Mouse (Mus musculus) heart, postnatal 4 days (tissue): ENCODE measurements around the gene Chst11. TPM values are rescaled to one million over a fixed set of nuclear protein-coding genes. Genes with fewer than 3 reads are reported as not detected.

Experiments
- DNase-seq: peaks from one replicate; pipeline ENCODE4 v3.0.0; 2021
- total RNA-seq, 2 experiments: library from RNA; stranded (reverse); gene quantifications; 2 replicates each; pipeline ENCODE4 v1.2.3; 2021

Gene Chst11
- total RNA-seq, 2 experiments from 2014 or later, result 3.6 to 5.2 TPM

DNA sequence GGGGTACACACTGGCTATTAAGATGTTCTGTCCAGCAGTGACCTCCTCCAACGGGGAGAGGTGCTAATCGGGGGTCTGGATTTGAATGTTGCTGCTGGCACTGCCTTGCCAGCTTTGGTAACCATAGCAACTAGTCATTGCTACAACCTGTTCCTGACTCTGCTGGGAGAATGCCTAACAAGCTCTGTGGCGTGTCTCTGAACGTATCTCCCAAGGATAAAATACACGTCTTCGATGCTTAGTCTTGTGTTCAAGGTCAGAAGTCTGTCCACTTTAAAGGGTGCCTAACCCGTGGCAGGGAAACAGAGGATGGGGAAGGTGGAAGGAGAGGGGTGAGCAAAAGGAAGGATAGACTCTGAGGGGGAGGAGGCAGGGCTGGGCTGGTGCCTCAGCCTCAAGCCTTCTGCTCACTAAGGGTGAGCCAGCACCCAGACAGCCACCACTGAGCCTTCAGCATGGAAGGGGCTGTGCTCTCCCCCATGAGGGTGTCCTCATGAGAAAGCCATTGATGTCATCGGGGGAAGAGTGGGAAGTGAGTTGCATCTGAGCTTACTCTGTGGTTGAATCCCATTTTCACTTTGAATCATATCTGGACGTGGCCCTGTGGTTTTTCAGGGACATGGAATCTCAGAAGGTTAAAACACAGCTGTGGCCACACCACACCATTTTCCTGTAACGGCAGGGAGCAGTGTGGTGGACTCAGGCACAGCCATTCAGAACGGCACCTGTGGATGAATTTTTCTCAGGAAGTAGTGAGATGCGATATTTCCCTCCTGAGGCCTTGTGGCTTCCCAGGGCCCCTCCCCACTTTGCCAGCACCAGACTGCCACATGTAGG is 164.3 kb downstream of the Chst11 start:
- DNase-seq, result no peak

DNA sequence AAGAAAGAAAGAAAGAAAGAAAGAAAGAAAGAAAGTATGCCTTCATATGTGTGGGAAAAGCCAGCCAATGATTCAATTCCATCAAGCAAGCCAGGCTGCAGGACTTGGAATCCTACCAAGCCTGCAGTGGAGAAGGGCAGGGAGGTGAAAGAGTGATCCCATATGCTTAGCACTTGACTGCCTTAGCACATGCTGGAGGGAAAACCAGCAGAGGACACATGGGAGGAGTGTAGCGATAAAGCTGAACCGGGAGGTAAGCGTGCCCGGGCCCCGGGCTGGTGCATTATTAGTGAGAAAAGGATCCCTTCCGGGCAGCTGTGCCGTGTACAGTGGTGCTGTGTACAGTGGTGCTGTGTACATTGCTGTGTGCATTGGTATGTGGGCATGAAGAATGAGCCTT is 165.3 kb downstream of the Chst11 start:
- peak; percentile 50 for DNase-seq

DNA sequence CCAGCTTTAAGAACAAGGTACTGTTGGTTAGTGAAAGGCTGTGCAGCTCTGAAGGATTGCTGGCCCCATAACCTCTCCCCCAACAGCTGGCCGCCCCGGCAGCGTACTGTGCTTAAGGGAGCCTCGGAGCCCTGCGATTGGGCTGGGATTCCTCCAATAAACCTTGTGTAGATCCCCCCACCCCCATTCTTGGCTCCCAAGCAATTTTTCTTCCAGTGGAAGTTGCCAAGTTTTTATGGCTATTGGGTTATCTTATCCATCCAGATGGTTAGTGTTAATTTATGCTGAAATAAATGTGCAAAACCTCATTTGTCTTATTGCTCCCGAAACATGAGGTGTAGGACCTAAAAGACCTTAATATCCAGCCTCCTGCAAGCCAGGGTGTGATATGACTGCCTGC is 166.1 kb downstream of the Chst11 start:
- peak; percentile 57 for DNase-seq

DNA sequence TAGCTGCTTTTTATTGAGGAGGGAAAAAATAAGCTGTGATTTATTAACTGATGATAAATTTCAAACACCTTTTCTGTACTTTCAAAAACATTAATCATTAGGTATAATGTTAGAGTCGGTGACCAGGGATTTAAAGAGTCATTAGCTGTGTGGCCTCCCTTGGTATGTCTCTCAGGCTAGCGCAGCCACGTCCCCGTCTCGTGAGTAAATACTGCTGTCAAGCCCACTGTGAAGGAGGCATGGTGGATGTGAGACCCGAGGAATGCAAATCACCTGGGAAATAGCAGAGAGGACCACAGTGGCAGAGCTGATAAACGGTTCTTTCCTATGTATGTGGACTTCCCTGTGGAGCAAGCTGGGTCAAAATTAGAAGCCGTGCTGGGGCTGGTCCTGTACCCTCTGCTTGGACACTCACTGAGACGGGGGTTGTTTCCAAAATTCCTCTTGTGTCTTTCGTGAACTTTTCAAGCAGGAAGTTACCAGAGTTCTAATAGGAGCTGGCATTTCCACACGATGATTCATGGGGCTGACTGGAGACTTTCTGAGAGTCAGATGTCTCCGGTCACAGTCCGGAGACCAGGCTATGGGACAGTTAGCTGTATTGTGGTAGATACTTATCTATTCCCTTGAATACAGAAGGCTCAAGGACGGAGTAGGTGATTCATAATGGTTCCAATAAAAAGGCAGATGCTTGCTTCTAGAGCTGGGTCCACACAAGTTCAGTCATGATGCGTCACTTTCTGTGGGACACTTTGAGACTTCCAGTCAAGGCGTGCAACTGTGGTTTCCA is 166.8 kb downstream of the Chst11 start:
- no peak for DNase-seq

DNA sequence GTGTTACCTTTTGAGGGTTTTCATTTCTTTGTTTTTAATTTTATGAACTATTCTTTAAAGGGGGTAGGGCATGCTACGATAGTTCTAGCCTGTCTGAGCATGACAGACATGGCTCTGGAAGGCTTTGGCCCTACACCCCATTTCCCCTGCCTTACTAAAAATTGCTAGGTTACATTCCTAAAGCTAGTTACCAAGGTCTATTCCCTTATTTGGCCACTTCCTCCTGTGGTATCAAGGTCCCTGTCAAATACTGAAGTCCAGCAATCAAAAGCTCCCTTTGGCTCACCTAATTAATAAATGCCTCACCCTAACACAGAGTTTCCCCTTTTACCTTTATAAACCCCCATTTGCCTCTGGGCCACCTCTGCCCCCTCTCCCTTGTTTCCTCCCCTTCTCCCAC is 167.4 kb downstream of the Chst11 start:
- no peak for DNase-seq

GRCm38 (mm10) chr10:83153374-83153773 is 168.1 kb downstream of the Chst11 start:
- no peak for DNase-seq

GRCm38 (mm10) chr10:83153887-83154286 is 168.6 kb downstream of the Chst11 start:
- DNase-seq, result no peak

DNA sequence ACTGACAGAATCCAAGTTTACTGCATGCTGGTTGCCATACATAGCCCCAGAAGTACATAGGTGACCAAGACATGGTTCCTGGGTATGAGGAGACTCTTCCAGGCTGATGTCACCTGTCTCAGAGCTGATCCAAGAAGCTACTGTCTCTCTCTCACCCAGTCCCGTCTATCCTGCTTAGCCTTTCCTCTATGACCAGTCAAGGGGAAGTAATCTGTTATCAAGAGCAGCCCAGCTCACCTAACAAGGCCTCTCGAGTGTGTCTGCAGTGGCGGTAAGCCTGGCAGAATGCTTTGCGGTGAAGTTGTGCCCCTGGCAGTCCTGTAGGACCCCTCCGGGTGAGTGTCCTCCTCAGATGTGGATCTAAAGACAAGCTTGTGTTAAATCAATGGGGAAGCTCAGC is 172.0 kb downstream of the Chst11 start:
- no peak for DNase-seq

- no peak for DNase-seq
These were observed 173.0 kb downstream of the Chst11 start for GRCm38 (mm10) chr10:83158322-83158721.

GRCm38 (mm10) chr10:83159229-83159628 is 173.9 kb downstream of the Chst11 start:
- no peak for DNase-seq

DNA sequence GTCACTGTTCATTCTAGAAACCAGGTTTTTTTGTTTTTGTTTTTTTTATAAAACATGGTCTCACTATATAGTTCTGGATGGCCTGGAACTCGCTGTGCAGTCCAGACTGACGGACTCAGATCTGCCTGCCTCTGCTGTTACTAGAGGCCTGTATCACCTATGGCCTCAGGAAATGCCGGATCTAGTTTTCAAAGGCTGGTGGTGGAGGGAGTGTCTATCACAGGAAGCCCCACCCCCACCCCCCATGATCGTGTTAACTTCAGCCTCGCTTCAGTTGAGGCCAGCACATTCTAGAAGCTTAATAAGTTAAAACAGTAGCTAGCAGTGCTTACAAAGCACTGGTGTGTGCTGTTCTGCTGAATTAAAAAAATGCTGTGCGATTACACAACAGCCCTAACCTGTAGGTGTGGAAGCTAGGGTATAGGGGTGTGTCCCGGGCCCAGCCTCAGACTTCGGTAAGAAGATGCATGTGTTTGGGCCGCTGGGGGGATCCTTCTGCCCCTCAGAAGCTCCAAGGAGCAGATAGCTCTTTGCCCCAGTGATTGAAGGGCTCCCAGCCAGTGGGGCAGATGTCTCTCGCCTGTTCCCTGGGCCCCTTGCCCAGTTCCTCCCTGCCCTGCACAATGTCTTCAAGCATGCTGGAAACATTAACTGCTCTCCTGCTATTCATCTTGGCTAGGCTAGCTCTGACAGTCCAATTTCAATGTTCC is 176.5 kb downstream of the Chst11 start:
- peak; percentile 67 for DNase-seq

DNA sequence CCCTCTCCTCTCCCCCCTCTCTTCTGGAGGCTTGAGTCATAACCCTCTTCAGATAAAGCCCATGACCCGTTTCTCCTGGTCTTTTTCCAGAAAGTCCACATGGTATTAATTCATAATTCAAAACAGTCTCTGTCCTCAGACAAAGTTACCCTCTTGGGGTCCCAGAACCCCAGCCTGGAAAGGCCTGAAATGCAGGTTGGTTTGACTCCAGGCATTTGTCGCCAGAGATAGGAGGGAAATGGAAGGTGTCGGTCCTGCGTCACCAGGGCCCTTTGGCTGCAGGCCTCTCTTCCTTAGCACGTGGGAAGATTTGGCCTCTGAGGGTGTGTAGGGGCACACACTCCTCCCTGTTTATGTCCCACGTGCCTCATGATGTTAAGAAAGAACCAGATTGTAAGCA is 178.6 kb downstream of the Chst11 start:
- peak; percentile 53 for DNase-seq

GRCm38 (mm10) chr10:83164901-83165435 is 179.7 kb downstream of the Chst11 start:
- DNase-seq, result no peak

DNA sequence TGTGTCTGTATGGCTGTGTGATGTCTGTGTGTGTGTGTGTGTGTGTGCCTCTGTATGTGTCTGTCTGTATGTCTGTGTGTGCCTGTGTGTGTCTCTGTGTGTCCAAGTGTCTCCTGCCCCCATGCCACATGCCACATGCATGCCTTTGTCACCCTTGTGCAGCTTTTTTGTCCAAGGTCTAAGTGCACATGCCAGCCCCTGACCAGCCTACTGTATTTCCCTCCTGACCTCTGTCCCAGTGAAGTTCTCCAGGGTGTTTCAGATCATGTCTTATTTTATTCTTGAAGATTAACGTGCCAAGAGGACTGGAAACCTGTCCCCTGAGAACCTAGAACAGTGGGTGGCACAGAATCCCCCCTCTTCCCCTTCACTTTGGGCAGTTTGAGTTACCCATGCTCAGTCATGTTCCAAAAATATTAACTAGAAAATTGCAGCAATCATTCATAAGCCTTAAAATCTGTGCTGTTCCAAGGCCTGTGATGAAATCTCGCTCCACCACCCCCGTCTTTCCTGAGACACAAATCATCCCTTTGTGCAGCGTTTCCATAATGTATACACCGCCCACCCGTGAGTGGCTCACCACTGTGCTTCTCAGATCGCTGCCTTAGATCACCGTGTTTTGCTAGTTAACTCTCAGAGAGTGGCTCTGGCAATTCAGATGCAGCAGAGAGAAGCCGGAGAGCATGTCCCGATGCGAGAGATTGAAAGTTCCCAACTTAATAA is 180.4 kb downstream of the Chst11 start:
- no peak for DNase-seq

DNA sequence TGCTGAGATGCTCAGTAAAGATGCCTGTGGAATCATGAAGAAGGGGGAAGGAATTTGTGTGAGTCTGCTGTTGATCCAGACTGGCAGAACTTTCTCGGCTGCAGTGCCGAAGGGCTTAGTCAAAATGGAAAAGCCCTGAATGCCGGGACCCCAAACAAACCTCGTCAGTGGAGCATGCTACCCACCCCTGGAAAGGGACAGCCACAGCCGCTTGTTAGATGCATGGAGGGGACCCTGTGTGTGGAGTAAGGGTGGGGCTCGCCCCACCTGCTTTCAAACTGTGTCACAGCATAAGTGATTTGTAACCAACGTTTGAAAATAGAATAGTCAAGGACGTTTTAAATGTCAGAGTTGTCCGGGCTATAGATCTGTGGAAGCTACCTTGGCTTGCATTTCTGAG is 181.0 kb downstream of the Chst11 start:
- DNase-seq, result no peak

DNA sequence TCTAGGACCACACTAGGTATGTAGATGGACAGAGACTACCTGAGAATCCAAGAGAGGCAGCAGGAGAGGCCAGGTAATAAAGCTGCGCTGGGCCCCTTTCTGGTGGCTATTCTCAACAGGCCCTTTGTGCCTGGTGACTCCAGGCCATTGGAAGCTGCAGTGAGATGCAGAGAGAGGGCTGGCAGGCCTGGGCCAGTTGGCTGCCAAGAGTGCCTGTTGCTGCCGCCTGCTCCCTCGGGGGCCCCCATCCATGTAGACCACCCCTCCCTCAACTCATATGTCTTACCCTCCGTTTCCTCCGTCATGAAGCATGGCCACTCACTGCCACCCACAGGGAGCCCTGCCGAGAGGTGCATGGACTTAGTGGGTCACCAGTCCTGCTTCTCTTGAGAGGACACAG is 182.2 kb downstream of the Chst11 start:
- DNase-seq, result no peak

DNA sequence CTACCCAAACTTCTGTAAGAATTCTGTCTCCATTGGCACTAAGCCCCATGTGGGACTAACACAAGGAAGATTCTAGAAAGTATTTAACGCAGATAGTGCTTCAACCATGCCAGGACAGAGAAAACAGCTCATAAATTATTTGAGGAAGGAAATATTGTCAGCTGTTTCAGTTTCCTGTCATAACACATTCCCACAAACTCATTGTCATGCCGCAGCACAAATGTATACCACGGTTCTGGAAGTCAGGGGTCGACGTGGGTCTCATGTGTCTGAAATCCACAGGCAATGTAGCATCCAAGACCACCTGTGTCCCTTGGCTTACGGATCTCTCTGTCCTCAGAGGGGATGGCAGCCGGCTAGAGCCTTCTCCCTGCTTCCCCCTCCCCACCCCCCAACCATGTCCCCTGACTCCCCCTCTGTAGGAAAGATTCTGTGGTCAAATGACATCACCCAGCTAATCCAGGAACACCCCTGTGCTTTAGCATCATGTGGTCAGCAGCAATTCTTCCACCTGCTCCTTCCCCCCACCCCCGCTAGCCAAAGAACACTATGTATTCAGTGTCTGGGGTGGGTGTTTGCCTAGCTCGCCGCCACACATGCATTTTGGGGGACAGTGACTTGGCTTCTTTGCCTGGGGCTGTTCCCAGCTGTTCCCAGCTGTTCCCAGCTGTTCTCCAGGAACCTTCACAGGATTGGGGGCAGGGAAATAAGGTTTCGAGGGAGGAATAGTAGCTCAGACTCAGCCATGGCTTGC is 183.2 kb downstream of the Chst11 start:
- peak; percentile 33 for DNase-seq

DNA sequence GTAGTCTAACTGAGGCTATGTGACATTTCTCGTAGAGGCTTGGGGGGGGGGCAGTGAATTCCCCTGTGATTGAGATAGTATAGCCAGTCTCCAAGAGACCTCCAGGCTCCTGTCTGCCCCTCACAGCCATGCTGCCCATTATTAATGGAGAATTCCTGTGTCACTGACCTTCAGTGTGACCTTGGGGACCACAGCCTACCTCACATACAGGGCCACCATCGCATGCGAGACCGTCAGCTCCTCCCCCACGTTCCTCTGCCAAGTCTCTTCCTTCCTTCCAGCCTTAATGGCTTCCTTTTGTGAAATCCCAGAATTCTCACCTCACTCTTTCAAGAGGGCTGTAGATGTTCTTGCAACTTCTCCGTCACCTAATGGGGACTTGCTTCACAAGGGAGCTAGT is 184.3 kb downstream of the Chst11 start:
- DNase-seq, result no peak

- DNase-seq, result no peak
These were observed 192.9 kb downstream of the Chst11 start for GRCm38 (mm10) chr10:83178151-83178550.

DNA sequence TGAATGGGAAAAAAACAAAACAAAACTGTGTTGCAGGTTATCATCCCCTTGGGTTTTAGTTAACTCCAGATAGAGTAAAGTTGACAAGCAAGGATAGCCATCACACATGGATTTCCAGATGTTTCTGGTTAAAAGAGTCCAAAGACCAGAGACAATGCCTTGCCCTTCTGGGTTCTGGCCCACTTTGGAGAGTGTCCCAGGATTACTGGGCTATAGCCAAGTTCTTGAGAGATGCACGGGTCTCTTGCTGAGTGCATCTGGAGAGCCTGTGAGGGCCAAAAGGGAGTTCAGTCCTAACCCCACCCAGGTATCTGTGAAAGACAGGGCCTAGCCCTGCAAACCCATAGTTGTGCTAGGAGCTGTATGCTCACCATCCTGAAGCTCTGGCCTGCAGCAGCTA is 193.4 kb downstream of the Chst11 start:
- DNase-seq, result no peak

DNA sequence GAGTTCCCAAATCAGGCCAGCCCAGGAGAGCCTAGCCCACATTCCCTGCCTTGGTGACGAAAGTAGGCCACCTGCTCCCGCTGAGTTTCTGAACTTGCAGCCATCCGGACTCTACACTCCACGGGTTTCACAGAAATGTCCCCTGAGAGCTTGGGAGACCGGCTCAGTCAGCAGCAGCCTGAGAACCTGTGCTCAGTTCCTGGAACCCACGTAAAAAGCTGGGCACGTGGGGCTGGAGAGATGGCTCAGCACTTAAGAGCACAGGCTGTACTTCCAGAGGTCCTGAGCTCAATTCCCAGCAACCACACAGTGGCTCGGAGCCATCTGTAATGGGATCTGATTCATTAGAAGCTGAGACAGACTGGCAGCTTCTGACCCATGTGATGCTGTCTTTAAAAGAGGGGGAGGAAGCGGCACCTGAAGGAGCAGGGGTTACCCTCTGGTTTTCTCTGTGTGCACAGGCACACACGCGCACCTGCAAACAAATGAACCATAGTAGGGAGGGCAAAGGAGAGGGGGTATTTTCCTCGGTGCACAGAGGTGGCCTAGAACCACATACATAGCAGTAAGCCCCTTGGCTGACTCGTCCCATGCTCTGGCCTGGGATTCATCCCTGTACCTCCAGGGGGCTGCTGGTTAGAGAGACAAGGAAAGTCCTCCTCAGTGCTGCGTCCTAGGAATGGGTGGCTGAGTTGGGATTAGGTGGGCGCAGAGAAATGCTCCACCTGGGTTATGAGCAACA is 196.7 kb downstream of the Chst11 start:
- DNase-seq, result no peak
